Mouse (Mus musculus) retina, embryonic 14.5 days (tissue): ENCODE results near the gene Apoa5.
"Not testable (repeated sequence)": the region's sequence is repeated elsewhere in the genome, so short reads cannot be mapped to it uniquely, and the experiment has no call there.

Source experiments
- DNase-seq: peaks from one replicate; pipeline ENCODE4 v3.0.0-alpha.2; 2015; ENCODE audit warnings: low spot score

Gene Apoa5

DNA sequence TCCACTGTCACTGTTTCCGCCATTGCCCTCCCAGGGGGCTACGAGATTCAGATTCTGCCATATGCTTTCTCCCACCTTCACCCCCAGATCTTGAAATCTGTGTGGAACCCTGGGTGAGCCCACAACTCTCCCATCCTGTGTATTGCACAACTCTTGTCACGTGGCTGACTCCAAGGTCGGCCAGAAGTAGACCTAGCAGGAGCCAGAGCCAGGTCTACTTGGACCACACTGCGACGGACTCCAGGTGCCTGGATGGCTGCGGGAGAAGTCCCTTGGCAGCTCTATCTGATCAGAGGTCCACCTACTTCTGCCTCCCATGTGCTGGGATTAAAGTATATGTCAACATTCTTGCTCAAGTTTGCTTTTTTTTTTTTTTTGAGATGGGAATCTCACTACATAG lies 7.3 kb upstream of the Apoa5 start:
- DNase-seq, result no peak

DNA sequence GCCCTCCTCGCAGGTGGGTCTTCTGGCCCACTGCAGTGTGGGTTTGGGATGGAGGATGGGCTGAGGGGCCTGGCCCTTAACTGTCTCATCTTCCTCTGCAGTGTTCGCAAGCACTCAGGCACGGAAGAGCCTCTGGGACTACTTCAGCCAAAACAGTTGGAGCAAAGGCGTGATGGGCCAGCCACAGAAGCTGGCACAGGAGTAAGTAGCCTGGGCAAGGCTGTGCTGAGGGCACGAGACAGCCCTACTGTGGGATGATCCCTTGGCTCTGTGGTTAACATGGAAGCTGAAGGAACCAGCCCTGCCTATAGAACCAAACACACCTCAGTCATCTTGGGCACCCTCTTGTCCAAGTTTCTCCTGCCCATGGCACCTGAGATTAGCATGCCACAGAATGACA lies 692 bp downstream of the Apoa5 start:
- no peak for DNase-seq

DNA sequence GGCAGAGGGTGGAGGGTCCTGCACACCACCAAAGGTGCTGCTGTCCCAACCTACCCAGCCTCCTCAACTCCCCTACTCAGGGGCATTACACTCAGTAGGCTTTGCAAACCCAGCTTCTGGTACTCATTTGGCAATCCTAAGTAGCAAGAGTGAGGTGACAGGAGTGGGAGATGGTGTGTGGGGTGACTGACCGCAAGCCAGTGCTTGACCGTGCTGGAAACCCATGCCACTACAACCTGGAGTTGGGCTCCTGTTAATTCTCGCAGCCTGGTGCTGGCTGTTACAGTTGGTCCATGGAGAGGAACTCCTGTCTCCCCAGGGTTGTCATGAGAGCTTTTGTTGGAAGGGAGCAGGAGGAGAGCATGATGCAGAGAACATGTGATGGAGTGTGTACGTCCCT lies 2.3 kb downstream of the Apoa5 start:
- no peak for DNase-seq

DNA sequence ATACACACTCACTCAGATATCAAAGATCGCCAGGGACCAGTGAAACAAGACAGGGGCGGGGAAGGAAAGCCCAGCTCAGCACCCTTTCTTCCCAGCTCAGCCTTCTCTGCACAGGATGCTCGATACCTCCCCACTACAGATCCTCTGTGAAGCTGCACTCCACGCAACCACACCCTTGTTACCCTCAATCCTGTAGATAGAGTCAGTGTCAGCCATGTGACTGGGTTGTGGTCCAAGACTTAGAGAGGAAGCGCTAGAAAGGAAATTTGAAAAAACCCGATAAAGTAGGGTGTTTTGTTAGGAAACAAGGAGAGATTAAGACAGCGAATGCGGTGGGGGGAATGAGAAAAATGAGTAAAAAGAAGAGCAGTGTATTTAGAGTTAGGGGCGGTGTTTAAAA lies 3.6 kb downstream of the Apoa5 start:
- no peak for DNase-seq

DNA sequence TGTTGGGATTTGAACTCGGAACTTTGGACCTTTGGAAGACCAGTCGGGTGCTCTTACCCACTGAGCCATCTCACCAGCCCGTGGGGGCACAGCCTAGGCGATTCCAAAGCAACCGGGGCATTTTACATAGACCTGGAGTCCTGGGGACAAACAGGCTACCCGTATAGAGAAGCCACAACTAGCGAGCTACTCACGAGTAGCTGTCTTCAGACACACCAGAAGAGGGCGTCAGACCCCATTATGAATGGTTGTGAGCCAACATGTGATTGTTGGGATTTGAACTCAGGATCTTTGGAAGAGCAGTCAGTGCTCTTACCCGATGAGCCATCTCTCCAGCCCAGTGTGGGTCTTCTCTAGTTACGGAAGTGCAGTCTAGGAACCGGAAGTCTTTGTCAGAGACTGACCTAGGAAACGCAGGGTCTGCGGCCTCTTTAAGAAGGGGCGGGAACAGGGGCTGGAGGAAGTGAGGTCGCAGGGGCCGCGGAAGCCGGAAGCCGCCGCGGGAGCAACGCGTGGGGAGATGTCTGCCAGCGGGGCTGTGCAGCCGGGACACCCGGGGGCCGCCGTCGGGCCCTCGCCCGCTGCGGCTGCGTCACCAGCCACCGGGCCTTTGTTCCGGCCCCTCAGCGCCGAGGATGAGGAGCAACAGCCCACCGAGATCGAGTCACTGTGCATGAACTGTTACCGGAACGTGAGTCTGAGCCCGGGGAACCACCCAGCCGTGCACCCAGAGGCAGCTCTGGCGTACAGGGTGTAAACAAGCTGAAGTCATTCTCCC lies 4.4 kb downstream of the Apoa5 start, which contains the start of gene Zpr1:
Gene Zpr1 (plus strand): TSS at position 388 of the 778 bp plus-strand sequence.
- DNase-seq, result peak; percentile 93

DNA sequence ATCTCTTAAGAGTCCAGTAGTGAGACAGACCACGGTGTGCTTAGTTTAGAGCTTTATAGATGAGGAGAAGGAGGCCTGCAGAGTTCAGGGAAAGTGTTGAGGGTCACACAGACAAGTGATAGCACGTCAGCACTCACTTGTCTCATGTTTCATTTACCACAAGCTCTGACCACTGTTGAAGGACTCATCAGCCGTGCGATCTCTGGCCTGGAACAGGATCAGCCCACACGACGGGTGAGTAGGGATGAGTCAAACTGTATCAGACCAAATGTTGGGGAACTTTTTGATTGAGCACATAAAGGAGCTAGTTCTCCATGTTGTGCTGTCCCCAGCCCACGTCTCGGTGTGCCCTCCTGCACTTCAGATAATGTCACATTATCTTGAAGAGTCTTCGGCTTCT lies 6.1 kb downstream of the Apoa5 start:
- DNase-seq, result no peak

DNA sequence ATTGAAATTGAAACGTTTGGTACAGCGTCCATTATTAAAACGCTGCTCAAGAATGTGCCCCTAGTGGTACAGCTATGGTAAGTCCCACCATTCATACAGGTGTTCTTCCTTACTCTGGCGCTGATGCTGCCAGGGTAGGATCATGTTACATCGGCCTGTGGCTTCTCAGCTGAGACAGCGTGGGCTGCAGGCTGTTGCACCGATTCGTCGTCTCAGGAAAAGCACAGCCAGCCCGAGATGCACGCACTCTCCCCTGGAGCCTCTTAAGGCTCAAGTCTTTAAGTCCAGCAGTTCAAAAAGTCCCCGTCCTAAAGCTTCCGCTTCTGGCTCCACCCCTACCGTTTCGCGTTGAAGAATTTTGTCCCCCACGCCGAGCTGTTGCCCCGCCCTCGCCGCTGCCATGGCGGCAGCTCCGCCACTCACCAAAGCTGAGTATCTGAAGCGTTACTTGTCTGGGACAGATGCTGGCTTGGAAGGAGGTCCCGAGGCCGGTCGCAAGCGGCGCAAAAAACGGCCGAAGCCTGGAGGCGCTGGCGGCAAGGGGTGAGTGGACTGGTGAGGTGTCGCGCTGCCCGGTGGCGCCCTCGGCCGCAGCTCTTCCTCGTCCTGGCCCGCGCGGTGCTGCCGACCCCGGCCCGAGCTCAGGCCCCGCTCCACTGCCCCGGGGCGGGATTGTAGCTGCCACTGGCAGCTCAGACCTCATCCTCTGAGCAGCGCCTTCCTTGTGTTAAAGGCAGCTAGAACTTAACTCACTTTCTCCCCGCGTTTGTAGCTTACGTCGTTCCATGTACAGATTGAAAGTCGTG lies 14.4 kb downstream of the Apoa5 start, which contains the start of gene Bud13:
Gene Bud13 (plus strand): TSS at position 378 of the 806 bp plus-strand sequence.
- DNase-seq, result peak; percentile 96

DNA sequence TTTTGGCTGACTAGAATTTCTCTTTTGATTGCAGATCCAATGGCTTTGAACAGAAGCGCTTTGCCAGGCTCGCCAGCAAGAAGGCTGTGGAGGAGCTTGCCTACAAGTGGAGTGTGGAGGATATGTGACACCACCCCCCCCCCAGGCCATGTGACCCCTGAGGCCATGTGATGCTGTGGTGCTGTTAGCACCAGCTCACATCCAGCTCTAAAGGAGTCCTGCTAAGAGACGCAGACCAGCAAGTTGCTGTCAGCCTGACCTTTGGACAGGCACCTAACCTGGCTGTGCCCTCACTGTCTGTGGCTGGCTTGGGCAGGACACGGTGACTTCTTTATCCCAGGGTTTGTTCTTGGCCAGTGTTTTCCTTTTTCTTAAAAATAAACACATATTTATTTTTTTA lies 29.9 kb downstream of the Apoa5 start:
- DNase-seq, result no peak

DNA sequence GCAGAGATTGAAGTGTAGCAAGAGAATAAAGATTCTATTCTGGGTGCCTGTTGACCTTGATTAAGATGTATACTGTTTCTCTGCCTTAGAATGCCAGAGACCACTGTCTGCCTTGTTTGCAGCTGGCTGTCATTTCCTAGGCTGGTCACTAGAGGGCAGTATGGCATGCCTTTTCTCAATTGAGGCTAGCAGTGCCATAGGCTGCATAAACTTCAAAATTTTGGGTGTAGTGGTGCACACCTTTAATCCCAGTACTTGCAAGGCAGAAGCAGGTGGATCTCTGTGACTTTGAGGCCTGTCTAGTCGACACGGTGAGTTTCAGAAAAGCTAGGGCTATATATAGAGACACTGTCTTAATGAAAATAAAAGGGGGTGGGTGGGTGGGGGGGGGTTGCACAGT lies 33.7 kb downstream of the Apoa5 start:
- DNase-seq, result peak; percentile 84

DNA sequence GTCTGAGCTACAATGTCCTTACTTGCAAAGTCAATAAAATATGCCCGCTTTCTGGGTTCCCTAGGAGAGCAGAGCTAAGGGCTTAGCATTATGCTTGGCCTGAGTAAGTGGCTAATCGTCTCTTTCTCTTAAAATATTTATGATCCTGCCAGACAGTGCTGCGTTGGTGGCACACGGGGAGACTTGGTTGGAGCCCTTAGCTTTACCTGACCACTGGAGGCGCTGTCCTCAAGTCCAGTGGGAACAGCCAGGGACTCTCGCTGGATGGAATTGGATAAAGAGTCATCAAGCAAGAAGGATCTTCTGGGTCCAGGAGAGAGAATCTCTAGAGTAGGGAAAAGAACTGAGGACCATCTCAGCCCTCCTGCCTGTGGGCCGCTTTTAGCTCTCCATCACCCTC lies 40.7 kb downstream of the Apoa5 start:
- DNase-seq, result peak; percentile 67

DNA sequence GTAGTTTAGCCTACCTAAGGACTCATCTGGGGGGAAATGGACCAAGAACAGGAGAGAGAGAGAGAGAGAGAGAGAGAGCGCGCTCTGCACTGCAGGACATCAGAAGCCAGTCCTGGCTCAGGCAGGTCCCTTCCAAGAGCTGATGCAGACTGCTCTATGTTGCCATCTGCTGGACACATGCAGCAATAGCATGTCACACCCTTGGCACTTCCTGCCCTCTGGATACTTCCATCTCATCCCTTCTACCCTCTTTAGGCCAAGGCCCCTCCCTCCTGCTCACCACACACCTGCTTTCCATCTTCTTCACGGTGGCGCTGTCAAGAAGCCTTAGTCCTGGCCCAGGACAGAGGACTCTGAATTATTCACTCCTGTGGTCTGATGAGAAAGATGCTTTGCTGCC lies 46.1 kb downstream of the Apoa5 start:
- peak; percentile 93 for DNase-seq

DNA sequence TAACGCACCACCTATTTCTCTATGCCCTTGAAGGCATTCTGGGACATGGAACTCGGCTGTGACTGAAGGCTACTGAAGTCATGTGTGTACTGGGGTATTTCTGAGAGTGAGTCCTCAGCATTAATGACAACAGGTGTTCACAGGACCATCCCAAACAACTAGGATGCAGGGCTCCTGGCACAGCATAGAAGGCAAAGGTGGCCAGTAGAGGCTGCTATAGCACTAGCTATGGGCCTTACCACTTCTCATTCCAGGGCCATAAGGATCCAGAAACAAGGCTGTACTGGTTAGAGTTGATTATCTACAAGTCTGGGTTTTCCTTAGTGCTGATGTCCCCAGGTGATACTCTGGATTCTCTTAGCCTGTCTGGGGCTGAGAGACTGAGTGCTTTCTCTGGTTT lies 46.5 kb downstream of the Apoa5 start:
- peak; percentile 56 for DNase-seq

DNA sequence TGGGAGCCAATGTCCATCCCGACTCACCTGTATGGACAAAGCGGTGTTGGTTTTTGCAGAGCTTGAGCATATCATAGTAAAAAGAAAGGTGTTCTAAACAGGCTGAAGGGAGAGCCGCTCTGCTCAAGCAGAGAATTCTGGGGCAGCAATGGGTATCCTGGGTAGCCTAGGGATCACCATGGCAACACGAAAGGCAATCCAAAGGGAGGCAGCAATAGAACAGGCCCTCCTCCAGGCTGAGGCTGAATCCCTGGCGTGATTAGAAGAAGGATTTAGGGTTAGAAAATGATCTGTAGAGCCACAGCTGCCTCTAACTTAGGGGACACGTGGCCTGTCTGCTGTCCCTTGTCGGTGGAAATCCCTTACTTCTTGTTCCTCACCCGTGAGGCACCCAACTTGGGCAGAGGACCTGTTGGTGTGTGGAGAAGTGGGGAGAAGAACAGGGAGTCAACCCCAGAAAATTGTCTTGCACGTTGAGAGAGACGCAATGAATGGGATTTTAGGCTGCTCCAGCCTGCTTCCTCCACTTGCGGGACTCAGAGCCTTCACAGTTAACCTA lies 47.5 kb downstream of the Apoa5 start:
- DNase-seq, result peak; percentile 34

DNA sequence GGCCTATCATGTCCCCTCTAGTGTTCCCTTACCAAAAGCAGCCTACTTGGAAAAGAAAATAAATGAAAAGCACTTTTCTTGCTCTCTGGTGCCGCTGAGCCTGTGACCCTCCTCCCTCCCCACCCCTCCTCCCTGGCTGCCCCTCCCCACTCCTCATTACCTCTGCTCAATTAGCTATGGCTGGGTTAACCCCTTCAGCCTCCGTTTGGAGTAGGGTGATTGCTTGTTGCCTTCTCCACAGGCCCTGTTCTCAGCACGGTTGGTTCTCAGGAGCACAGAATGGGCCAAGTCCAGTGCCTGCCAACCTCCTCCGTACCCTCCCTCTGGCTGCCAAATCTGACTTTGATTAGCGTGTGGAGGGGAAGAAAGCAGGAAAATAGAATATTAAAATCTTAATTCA lies 48.0 kb downstream of the Apoa5 start:
- peak; percentile 72 for DNase-seq

DNA sequence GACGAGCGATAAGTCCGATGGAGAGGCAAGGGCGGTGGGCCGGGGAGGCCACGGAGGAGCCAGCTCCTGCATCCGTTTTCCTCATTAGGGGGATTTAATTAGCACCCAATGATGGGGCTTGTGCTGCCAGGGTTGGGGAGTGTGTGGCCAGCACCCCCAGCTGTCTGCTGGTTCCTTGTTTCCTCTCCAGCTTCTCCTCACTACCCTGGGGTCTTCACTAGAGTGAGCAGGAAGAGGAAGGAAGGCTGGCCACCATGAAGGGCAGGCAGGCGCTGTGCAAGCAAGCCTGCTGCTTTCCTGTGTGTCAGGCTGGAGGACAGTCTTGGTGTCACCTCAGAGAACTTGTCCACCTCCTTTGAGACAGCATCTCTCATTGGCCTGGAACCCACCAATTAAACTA lies 48.5 kb downstream of the Apoa5 start:
- DNase-seq, result peak; percentile 43

DNA sequence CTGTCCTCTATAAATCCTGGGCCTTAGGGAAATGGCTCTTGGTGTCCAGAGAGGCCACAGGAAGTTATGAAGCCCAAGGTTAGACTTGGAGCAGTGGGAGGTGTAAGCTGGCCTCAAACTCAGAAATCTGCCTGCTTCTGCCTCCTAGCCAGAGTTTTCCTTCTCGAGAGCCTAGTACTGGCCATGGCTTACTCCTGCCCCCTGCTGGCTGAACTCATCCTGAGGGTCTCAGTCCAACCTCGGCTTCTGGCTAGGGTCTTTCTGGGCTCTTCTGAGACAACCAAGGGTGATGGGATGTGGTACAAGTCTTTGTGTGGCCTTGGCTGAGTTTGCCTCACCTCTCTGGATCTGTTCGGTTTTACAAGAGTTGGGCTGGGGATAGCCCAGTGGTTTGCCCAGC lies 49.5 kb downstream of the Apoa5 start:
- no peak for DNase-seq

DNA sequence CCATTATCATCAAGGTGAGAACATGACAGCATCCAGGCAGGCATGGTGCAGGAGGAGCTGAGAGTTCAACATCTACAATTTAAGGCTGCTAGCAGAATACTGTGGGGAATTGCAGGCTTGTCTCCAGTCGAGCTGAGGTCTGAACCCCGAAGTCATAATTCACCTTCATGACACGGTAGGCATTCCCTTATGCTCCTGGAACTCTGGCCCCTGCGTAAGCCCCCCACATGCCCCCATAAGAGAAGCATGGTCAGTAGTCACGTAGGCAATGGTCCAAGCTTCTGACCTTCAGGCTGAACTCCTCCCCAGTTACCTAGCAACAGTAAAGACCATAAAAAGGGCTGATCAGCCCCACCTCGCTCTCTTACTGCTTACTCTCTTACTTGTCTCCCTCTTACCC lies 51.5 kb downstream of the Apoa5 start, which contains the start of gene 4931429L15Rik:
Gene 4931429L15Rik (minus strand): TSS at position 101 of the 400 bp plus-strand sequence.
- DNase-seq, result not testable (repeated sequence)

DNA sequence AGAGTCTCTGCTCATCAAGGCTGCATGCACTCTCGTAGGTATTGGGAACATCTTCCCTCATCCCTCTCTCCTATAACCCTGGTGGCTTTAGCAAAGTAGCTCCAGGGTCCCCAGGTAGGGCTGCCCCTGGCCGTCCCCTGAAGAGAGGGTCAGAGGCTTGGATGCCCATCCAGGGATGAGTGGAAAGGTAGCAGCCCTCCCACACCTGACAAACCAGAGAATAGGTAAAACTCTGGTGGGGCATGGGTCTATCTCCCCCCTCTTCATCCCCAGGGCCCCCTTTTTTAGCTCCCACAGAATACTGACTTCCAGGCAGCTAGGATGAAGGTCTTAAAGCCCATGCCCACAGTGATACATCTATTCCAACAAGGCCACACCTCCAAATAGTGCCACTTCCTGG lies 52.0 kb downstream of the Apoa5 start:
- DNase-seq, result no peak
